Mouse (Mus musculus): Measurements from ENCODE around the gene Ada. TPM values are rescaled to one million over a fixed set of nuclear protein-coding genes. Genes with fewer than 3 reads are reported as not detected.
A peak's percentile ranks its signal among the peaks of the same experiment; 100 is the strongest.

The Ada gene
- polyA plus RNA-seq, 1 experiment from 2014 or later, result 4.7 TPM

DNA sequence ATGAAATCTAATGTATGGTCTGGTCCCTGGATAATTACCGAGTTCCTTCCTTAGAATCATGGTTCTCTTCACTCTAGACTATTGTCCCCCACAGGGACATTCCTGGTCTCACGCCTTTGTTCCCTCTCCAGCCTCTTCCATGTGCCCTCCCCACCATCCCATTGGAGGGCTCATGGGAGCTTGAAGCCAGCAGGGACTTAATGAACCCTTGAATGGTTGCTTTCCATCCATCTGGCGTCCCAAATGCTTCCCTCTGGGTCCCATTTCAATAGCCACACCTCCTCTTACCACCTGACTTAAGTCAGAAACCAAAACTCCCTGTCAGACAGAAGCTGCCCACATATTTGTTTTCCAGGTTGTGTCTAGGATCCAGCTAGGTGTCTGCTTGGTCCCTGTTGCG, 30.4 kb downstream of the Ada start:
- H3K27me3 ChIP-seq (ENCODE audit: control insufficient read depth, insufficient read depth, low read length), result no peaks in the 10 kb centered on the region
- peak; percentile 47 for ATAC-seq (ENCODE audit: low FRiP score)
- H3K4me2 ChIP-seq (replicated peaks; ENCODE audit: low read depth, low read length), result no peak overlapping the region
- H3K4me3 ChIP-seq (ENCODE audit: low read depth, low read length), result no peak overlapping the region
- peak; percentile 4 for DNase-seq (ENCODE audit: low spot score)
- no peaks in the 10 kb centered on the region for H3K9me3 ChIP-seq (ENCODE audit: control insufficient read depth, low read length)
- H3K4me1 ChIP-seq (replicated peaks; ENCODE audit: control insufficient read depth, insufficient read depth, low read length), result 0 out of 2 replicates have a peak, but pooled peaks cover 3% of the 10 kb centered on the region
- 50% methylated on average over 4 of the region's 4 CpGs for WGBS
- H3K27ac ChIP-seq (ENCODE audit: low read depth, low read length), result no peak overlapping the region
- H3K9ac ChIP-seq (ENCODE audit: low read depth, low read length), result no peak overlapping the region
- H3K36me3 ChIP-seq (ENCODE audit: control insufficient read depth, insufficient read depth, low read length), result no peaks in the 10 kb centered on the region

DNA sequence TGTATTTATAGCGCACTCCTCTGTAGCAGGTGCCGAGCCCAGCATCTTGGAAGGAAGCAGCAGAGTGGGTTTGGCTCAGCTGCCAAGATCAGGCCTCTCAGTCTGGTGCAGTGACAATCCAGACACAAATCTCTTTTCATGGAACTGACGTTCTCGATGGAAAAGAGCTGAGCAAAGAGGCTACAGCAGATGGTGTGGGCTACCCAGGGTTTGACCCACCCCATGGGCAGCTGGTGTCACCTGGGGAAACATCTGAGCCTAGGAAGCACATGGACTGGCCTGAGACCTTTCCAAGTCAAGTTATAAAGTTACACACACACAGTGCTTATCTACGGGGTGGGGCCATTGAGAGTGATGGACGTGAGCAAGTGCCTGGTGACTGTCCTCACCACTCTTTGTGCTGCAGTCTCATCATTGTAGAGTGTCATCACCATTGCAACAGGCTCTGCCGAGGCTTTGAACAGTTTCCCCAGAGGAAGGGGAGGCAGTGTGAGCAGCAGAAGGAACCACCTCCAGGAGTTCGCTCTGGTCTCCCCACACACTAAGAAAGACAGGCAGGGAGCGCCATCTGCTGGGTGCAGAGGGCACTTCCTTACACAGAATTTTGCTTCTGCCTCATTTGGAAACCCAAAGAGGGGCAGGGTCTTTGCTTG, 31.0 kb downstream of the Ada start:
- Histone ChIP-seq H3K4me3 (ENCODE audit: low read depth, low read length) (no peak overlapping the region), H3K27me3 (ENCODE audit: control insufficient read depth, insufficient read depth, low read length) (no peaks in the 10 kb centered on the region), H3K4me2 (replicated peaks; ENCODE audit: low read depth, low read length) (no peak overlapping the region), H3K9me3 (ENCODE audit: control insufficient read depth, low read length) (no peaks in the 10 kb centered on the region), H3K36me3 (ENCODE audit: control insufficient read depth, insufficient read depth, low read length) (no peaks in the 10 kb centered on the region), H3K4me1 (replicated peaks; ENCODE audit: control insufficient read depth, insufficient read depth, low read length) (0 out of 2 replicates have a peak, but pooled peaks cover 3% of the 10 kb centered on the region), H3K27ac (ENCODE audit: low read depth, low read length) (no peak overlapping the region), H3K9ac (ENCODE audit: low read depth, low read length) (no peak overlapping the region)
- WGBS, result 44% methylated on average over 9 of the region's 9 CpGs
- peak; percentile 91 for DNase-seq (ENCODE audit: low spot score)
- peak; percentile 76 for ATAC-seq (ENCODE audit: low FRiP score)

DNA sequence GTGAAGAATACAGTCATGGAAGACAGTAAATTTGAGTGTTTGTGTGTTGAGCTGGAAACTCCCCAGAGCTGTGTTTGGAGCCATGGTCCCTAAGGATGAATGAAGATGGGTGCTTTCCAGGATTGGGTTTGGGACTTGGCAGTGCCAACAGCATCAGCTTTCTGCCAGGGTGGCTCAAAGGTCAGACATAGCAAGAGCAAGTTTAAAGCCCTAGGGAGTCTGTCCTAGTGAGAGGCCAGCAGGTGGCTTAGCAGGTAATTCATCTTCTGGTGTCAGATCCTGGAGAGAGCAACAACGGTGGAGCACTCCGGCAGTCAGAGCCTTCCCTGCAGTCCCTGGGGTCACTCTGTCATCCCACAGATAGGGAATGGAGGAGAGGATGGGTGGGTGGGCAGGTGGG, 31.5 kb downstream of the Ada start:
- no peak overlapping the region for H3K9ac ChIP-seq (ENCODE audit: low read depth, low read length)
- 0 out of 2 replicates have a peak, but pooled peaks have one; percentile 18 for ATAC-seq (ENCODE audit: low FRiP score)
- DNase-seq (ENCODE audit: low spot score), result no peak
- no peaks in the 10 kb centered on the region for H3K36me3 ChIP-seq (ENCODE audit: control insufficient read depth, insufficient read depth, low read length)
- no peak overlapping the region for H3K4me3 ChIP-seq (ENCODE audit: low read depth, low read length)
- no peak overlapping the region for H3K27ac ChIP-seq (ENCODE audit: low read depth, low read length)
- H3K4me1 ChIP-seq (replicated peaks; ENCODE audit: control insufficient read depth, insufficient read depth, low read length), result 0 out of 2 replicates have a peak, but pooled peaks cover 3% of the 10 kb centered on the region
- no peak overlapping the region for H3K4me2 ChIP-seq (replicated peaks; ENCODE audit: low read depth, low read length)
- H3K9me3 ChIP-seq (ENCODE audit: control insufficient read depth, low read length), result no peaks in the 10 kb centered on the region
- 24% methylated on average over 2 of the region's 2 CpGs for WGBS
- no peaks in the 10 kb centered on the region for H3K27me3 ChIP-seq (ENCODE audit: control insufficient read depth, insufficient read depth, low read length)

DNA sequence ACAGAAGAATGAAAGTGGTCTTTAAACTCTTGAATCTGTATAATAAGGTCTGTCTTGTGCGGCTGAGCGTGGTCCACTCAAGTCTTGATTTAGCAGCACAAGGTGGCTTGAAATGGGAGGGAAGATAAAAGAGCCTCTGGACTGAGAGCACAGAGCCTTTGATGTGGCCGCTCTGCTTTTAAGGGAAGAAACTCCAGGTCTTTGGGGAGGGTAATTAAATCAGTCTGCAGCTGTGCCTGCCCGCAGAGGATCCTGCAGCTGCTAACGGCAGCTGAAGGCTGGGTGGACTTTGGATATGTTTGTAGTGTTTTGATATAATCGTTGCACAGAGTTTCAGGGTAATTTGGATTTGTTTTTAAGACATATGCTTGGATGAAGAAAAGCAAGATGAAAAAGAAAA, 33.2 kb downstream of the Ada start:
- H3K4me3 ChIP-seq (ENCODE audit: low read depth, low read length), result no peak overlapping the region
- WGBS, result 19% methylated on average over 6 of the region's 6 CpGs
- H3K4me2 ChIP-seq (replicated peaks; ENCODE audit: low read depth, low read length), result no peak overlapping the region
- peak; percentile 14 for DNase-seq (ENCODE audit: low spot score)
- no peaks in the 10 kb centered on the region for H3K27me3 ChIP-seq (ENCODE audit: control insufficient read depth, insufficient read depth, low read length)
- no peak for ATAC-seq (ENCODE audit: low FRiP score)
- H3K27ac ChIP-seq (ENCODE audit: low read depth, low read length), result no peak overlapping the region
- H3K9me3 ChIP-seq (ENCODE audit: control insufficient read depth, low read length), result no peaks in the 10 kb centered on the region
- H3K36me3 ChIP-seq (ENCODE audit: control insufficient read depth, insufficient read depth, low read length), result no peaks in the 10 kb centered on the region
- no peak overlapping the region for H3K9ac ChIP-seq (ENCODE audit: low read depth, low read length)
- H3K4me1 ChIP-seq (replicated peaks; ENCODE audit: control insufficient read depth, insufficient read depth, low read length), result 0 out of 2 replicates have a peak, but pooled peaks cover 3% of the 10 kb centered on the region

DNA sequence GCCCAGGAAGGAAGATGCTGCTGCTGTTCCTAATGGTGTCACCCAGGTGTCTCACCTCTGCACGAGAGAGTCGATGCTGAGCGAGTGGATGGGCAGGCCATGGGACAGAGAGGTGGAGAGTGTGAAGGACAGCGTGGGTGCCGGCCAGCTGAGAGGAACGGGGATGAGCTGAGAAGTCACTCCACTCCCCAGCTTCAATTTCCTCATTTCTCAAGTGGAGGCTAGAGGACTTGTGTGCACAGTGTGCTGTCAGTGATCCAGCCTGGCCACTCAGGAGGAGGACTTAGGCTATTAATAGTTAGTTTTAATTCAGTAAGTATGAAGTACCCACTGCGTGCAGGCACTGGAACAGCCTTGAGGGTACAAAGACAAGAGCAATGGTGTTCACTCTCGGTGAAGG, 33.6 kb downstream of the Ada start:
- DNase-seq (ENCODE audit: low spot score), result no peak
- no peak overlapping the region for H3K4me2 ChIP-seq (replicated peaks; ENCODE audit: low read depth, low read length)
- H3K9ac ChIP-seq (ENCODE audit: low read depth, low read length), result no peak overlapping the region
- 0 out of 2 replicates have a peak, but pooled peaks cover 3% of the 10 kb centered on the region for H3K4me1 ChIP-seq (replicated peaks; ENCODE audit: control insufficient read depth, insufficient read depth, low read length)
- no peak overlapping the region for H3K27ac ChIP-seq (ENCODE audit: low read depth, low read length)
- H3K27me3 ChIP-seq (ENCODE audit: control insufficient read depth, insufficient read depth, low read length), result no peaks in the 10 kb centered on the region
- ATAC-seq (ENCODE audit: low FRiP score), result no peak
- H3K36me3 ChIP-seq (ENCODE audit: control insufficient read depth, insufficient read depth, low read length), result no peaks in the 10 kb centered on the region
- no peak overlapping the region for H3K4me3 ChIP-seq (ENCODE audit: low read depth, low read length)
- H3K9me3 ChIP-seq (ENCODE audit: control insufficient read depth, low read length), result no peaks in the 10 kb centered on the region
- 59% methylated on average over 8 of the region's 8 CpGs for WGBS

DNA sequence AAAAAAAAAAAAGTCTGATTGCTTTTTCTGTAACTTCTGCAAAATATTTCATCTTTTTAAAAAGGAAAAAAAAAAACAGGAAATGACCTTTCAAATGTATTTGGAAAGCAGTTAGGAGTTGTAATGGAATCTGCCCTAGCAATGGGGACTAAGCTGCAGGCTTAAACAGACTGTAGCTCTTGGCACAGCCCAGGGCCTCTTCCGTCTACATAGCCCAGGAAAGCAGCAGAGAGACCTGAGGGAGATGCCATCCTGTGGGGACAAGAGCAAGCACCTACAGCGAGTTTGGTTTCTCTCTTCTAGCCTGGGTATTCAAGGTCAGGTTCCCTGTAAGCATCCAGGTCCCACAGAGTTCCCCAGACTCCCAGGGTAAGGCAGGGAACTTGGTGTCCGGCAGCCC, 36.7 kb downstream of the Ada start:
- DNase-seq (ENCODE audit: low spot score) (no peak), ATAC-seq (ENCODE audit: low FRiP score) (no peak)
- Histone ChIP-seq H3K4me3 (ENCODE audit: low read depth, low read length) (no peak overlapping the region), H3K9ac (ENCODE audit: low read depth, low read length) (no peak overlapping the region), H3K9me3 (ENCODE audit: control insufficient read depth, low read length) (no peaks in the 10 kb centered on the region), H3K4me2 (replicated peaks; ENCODE audit: low read depth, low read length) (no peak overlapping the region), H3K27me3 (ENCODE audit: control insufficient read depth, insufficient read depth, low read length) (no peaks in the 10 kb centered on the region), H3K27ac (ENCODE audit: low read depth, low read length) (no peak overlapping the region), H3K4me1 (replicated peaks; ENCODE audit: control insufficient read depth, insufficient read depth, low read length) (0 out of 2 replicates have a peak, but pooled peaks cover 3% of the 10 kb centered on the region), H3K36me3 (ENCODE audit: control insufficient read depth, insufficient read depth, low read length) (no peaks in the 10 kb centered on the region)
- 82% methylated on average over 3 of the region's 3 CpGs for WGBS

DNA sequence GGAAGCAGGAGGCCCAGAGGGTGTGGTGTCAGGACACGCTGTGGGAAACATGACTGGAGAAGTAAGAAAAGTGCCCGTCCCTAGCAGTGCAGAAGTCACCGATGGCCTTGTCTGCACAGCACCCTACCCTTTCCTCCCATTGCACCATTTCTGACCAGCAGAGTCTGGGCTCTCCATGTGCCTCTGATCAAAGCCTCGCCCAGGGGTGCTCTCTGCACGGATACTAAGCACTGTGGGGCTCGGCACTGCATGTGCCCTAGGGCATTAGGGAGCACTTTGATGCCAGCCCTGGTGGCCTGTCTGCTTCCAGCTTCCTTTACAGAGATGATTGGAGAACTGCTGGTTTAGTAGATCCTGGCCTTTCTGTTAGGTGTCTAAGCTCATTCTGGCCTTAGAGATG, 37.2 kb downstream of the Ada start:
- H3K36me3 ChIP-seq (ENCODE audit: control insufficient read depth, insufficient read depth, low read length), result no peaks in the 10 kb centered on the region
- no peaks in the 10 kb centered on the region for H3K27me3 ChIP-seq (ENCODE audit: control insufficient read depth, insufficient read depth, low read length)
- DNase-seq (ENCODE audit: low spot score), result no peak
- no peak overlapping the region for H3K4me3 ChIP-seq (ENCODE audit: low read depth, low read length)
- H3K9ac ChIP-seq (ENCODE audit: low read depth, low read length), result no peak overlapping the region
- ATAC-seq (ENCODE audit: low FRiP score), result no peak
- 0 out of 2 replicates have a peak, but pooled peaks cover 3% of the 10 kb centered on the region for H3K4me1 ChIP-seq (replicated peaks; ENCODE audit: control insufficient read depth, insufficient read depth, low read length)
- no peaks in the 10 kb centered on the region for H3K9me3 ChIP-seq (ENCODE audit: control insufficient read depth, low read length)
- 91% methylated on average over 6 of the region's 6 CpGs for WGBS
- H3K4me2 ChIP-seq (replicated peaks; ENCODE audit: low read depth, low read length), result no peak overlapping the region
- H3K27ac ChIP-seq (ENCODE audit: low read depth, low read length), result no peak overlapping the region

DNA sequence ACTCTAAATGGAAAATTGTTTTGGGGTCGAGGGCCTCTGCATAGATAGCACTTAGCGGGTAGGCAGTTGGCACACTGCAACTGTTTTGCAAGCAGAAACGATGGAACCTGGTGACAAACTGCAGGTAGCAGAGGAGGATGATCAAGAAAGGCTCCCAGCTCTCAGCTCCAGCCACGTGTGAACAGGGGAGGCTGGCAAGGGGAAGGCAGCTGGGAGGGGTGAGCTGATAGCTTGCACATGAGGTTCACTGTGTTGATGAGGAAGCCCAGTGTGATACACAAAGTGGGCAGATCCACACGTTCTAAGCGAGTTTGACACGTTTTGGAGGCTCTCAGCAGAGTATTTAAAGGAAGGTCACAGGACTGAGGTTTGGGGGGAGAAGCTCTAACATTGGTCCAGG, 37.6 kb downstream of the Ada start:
- no peak overlapping the region for H3K4me3 ChIP-seq (ENCODE audit: low read depth, low read length)
- 0 out of 2 replicates have a peak, but pooled peaks cover 3% of the 10 kb centered on the region for H3K4me1 ChIP-seq (replicated peaks; ENCODE audit: control insufficient read depth, insufficient read depth, low read length)
- H3K9ac ChIP-seq (ENCODE audit: low read depth, low read length), result no peak overlapping the region
- H3K27me3 ChIP-seq (ENCODE audit: control insufficient read depth, insufficient read depth, low read length), result no peaks in the 10 kb centered on the region
- H3K27ac ChIP-seq (ENCODE audit: low read depth, low read length), result no peak overlapping the region
- no peak overlapping the region for H3K4me2 ChIP-seq (replicated peaks; ENCODE audit: low read depth, low read length)
- no peak for DNase-seq (ENCODE audit: low spot score)
- no peaks in the 10 kb centered on the region for H3K36me3 ChIP-seq (ENCODE audit: control insufficient read depth, insufficient read depth, low read length)
- no peak for ATAC-seq (ENCODE audit: low FRiP score)
- no peaks in the 10 kb centered on the region for H3K9me3 ChIP-seq (ENCODE audit: control insufficient read depth, low read length)
- 77% methylated on average over 7 of the region's 7 CpGs for WGBS

DNA sequence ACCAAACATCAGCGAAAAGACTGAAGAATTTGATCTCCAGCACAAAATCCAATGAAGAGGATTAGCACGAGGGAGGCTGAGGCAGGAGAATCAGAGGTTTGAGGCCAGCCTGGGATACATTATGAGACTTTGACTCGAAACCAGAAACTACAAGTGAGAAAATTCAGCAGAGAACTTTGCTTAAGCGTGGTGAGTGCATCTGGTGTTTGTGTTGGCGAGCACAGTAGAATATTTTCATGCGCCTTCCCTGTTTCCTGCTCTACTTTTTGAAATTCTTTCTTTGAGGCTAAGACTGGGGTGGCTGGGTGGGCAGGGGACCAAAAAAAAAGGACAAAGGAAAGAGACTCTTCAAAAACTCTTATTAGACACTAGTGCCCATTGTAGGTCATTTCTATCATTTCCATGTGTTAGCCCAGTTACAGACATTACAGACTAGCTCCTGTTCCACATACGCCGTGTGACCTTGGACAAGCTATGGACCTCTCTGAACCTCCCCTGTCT, 38.6 kb downstream of the Ada start:
- Histone ChIP-seq H3K9me3 (ENCODE audit: control insufficient read depth, low read length) (no peaks in the 10 kb centered on the region), H3K27me3 (ENCODE audit: control insufficient read depth, insufficient read depth, low read length) (no peaks in the 10 kb centered on the region), H3K36me3 (ENCODE audit: control insufficient read depth, insufficient read depth, low read length) (no peaks in the 10 kb centered on the region), H3K4me2 (replicated peaks; ENCODE audit: low read depth, low read length) (no peak overlapping the region), H3K4me3 (ENCODE audit: low read depth, low read length) (no peak overlapping the region), H3K9ac (ENCODE audit: low read depth, low read length) (no peak overlapping the region), H3K4me1 (replicated peaks; ENCODE audit: control insufficient read depth, insufficient read depth, low read length) (no peaks in the 10 kb centered on the region), H3K27ac (ENCODE audit: low read depth, low read length) (no peak overlapping the region)
- no peak for DNase-seq (ENCODE audit: low spot score)
- ATAC-seq (ENCODE audit: low FRiP score), result no peak
- 93% methylated on average over 8 of the region's 8 CpGs for WGBS

Measured in hindbrain, embryonic 11.5 days (tissue).